ENCODE assay signal across 16 mouse cellular contexts in genomic region chr10:114265927-114266326, GRCm38 (mm10).
A peak's percentile ranks its signal among the peaks of the same experiment; 100 is the strongest.
DNase-seq lines count a peak whose midpoint lies in the region; ATAC-seq and TF ChIP-seq lines count a peak whose summit lies in the region.
"Had no signal": no experiment of that assay in that cellular context is flagged by ENCODE, and none has a peak within 500 bp of the region (broad histone marks: within the 10 kb centered on the region; RNA-seq: fewer than 3 reads in every experiment).

No protein-coding gene starts in this region.

- H3K9ac ChIP-seq in embryonic facial prominence, embryonic 14.5 days (ENCODE audit: low read depth, low read length): no peak overlapping the region
- H3K9ac ChIP-seq in neural tube, embryonic 14.5 days (replicated peaks; ENCODE audit: low read depth, low read length): no peak overlapping the region
- H3K9ac ChIP-seq: embryonic facial prominence, embryonic 15.5 days had no signal

- H3K27me3 ChIP-seq in embryonic facial prominence, embryonic 14.5 days (replicated peaks; ENCODE audit: control insufficient read depth, insufficient read depth, low read length): no peaks in the 10 kb centered on the region
- no peaks in the 10 kb centered on the region for H3K27me3 ChIP-seq in embryonic facial prominence, embryonic 10.5 days (replicated peaks; ENCODE audit: low read depth, poor library complexity, severe bottlenecking)
- no peaks in the 10 kb centered on the region for H3K27me3 ChIP-seq in neural tube, embryonic 14.5 days (ENCODE audit: control insufficient read depth, insufficient read depth, low read length)
- H3K27me3 ChIP-seq: embryonic facial prominence, embryonic 15.5 days had no signal

- TF ChIP-seq CTCF in layer of hippocampus, adult 2 months (conservative IDR thresholded peaks at IDR 0.05): no peak

- H3K4me3 ChIP-seq in embryonic facial prominence, embryonic 14.5 days (ENCODE audit: low read depth, low read length): no peak overlapping the region
- no peak overlapping the region for H3K4me3 ChIP-seq in embryonic facial prominence, embryonic 10.5 days
- no peak overlapping the region for H3K4me3 ChIP-seq in neural tube, embryonic 14.5 days (ENCODE audit: low read depth, low read length)
- no peak overlapping the region for H3K4me3 ChIP-seq in layer of hippocampus, adult 2 months
- H3K4me3 ChIP-seq: embryonic facial prominence, embryonic 15.5 days; heart, embryonic 10.5 days; myocyte had no signal

- peak; percentile 11 for DNase-seq in embryonic facial prominence, embryonic 14.5 days (ENCODE audit: low spot score)
- no peak for DNase-seq in embryonic facial prominence, embryonic 10.5 days (ENCODE audit: low spot score)
- no peak for DNase-seq in neural tube, embryonic 10.5 days (ENCODE audit: extremely low spot score, low spot score)
- peak; percentile 50 to 56 for DNase-seq in layer of hippocampus, adult 2 months (ENCODE audit: low spot score in 2 of 2)
- peak; percentile 1 for DNase-seq in right cerebral cortex, postnatal 36 days (ENCODE audit: low spot score in 2 of 2)
- DNase-seq in heart, adult 8-10 months (ENCODE audit: low spot score): no peak
- DNase-seq in embryo, embryonic 10 days (ENCODE audit: low spot score): no peak
- DNase-seq: adrenal gland, postnatal 25 days; B cell, adult 2 months; heart, postnatal 4 days; kidney, adult 9 months; lung, postnatal 10 days had no signal

- no peaks in the 10 kb centered on the region for H3K9me3 ChIP-seq in embryonic facial prominence, embryonic 14.5 days (ENCODE audit: control insufficient read depth, low read length)
- H3K9me3 ChIP-seq in embryonic facial prominence, embryonic 10.5 days: no peaks in the 10 kb centered on the region
- no peaks in the 10 kb centered on the region for H3K9me3 ChIP-seq in neural tube, embryonic 14.5 days (ENCODE audit: control insufficient read depth, low read length)
- H3K9me3 ChIP-seq: embryonic facial prominence, embryonic 15.5 days; heart, embryonic 10.5 days had no signal

- 50% methylated on average over 4 of the region's 4 CpGs for WGBS in embryonic facial prominence, embryonic 14.5 days
- 78% methylated on average over 4 of the region's 4 CpGs for WGBS in embryonic facial prominence, embryonic 10.5 days
- 64% methylated on average over 4 of the region's 4 CpGs for WGBS in neural tube, embryonic 14.5 days

- no peak overlapping the region for H3K27ac ChIP-seq in embryonic facial prominence, embryonic 14.5 days (replicated peaks; ENCODE audit: low read depth, low read length)
- no peak overlapping the region for H3K27ac ChIP-seq in embryonic facial prominence, embryonic 10.5 days (replicated peaks)
- H3K27ac ChIP-seq in neural tube, embryonic 14.5 days (ENCODE audit: low read depth, low read length): no peak overlapping the region
- H3K27ac ChIP-seq in layer of hippocampus, adult 2 months: peak overlapping the region; percentile 64
- H3K27ac ChIP-seq: embryonic facial prominence, embryonic 15.5 days; heart, embryonic 10.5 days had no signal

- no peaks in the 10 kb centered on the region for H3K36me3 ChIP-seq in embryonic facial prominence, embryonic 14.5 days (ENCODE audit: control insufficient read depth, insufficient read depth, low read length)
- H3K36me3 ChIP-seq in embryonic facial prominence, embryonic 10.5 days (replicated peaks): no peaks in the 10 kb centered on the region
- H3K36me3 ChIP-seq in neural tube, embryonic 14.5 days (ENCODE audit: control insufficient read depth, insufficient read depth, low read length): no peaks in the 10 kb centered on the region
- H3K36me3 ChIP-seq: embryonic facial prominence, embryonic 15.5 days; heart, embryonic 10.5 days had no signal

- H3K4me1 ChIP-seq in embryonic facial prominence, embryonic 14.5 days (ENCODE audit: control insufficient read depth, insufficient read depth, low read length): no peaks in the 10 kb centered on the region
- H3K4me1 ChIP-seq in embryonic facial prominence, embryonic 10.5 days: no peaks in the 10 kb centered on the region
- H3K4me1 ChIP-seq in neural tube, embryonic 14.5 days (ENCODE audit: control insufficient read depth, insufficient read depth, low read length): no peaks in the 10 kb centered on the region
- H3K4me1 ChIP-seq: embryonic facial prominence, embryonic 15.5 days; heart, embryonic 10.5 days had no signal

- ATAC-seq in embryonic facial prominence, embryonic 14.5 days (ENCODE audit: low read depth): no peak
- peak; percentile 80; the same call in 1 of the 2 replicates for ATAC-seq in neural tube, embryonic 14.5 days (ENCODE audit: low read depth)

- no peak overlapping the region for H3K4me2 ChIP-seq in embryonic facial prominence, embryonic 14.5 days (ENCODE audit: low read depth, low read length)
- no peak overlapping the region for H3K4me2 ChIP-seq in neural tube, embryonic 14.5 days (ENCODE audit: low read depth, low read length)
- H3K4me2 ChIP-seq: embryonic facial prominence, embryonic 15.5 days had no signal

Comparison
In these comparisons a context has a peak if more than half of its experiments do, and no peak if none do; other contexts are left out.
1. DNase-seq: peak in embryonic facial prominence, embryonic 14.5 days (single experiment), layer of hippocampus, adult 2 months (2 of 2) and right cerebral cortex, postnatal 36 days (2 of 2); none in embryonic facial prominence, embryonic 10.5 days (single experiment), neural tube, embryonic 10.5 days (single experiment), heart, adult 8-10 months (single experiment) and embryo, embryonic 10 days (single experiment).